Mouse (Mus musculus): ENCODE measurements around the gene Fbxw21.

DNA sequence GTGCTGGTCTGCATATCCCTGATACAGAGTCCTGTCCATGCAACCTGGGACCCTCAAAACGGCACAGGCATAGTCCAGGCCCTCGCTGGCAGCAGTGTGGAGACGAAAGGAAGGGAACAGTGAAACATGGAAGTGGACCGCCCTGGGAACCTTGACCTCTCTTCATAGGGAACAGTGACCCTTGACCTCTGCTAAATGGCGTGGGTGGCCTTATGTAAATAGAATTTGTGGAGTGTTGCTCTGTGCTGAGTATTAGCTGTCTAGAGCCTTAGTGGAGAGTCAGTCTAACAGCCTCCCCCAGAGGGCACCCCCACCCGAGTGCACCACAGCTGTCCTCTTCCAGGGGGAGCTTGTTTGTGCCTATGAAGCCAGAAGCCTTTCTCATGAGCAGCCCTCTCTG is 69.0 kb downstream of the Fbxw21 start:
- TF ChIP-seq CTCF (IDR thresholded peaks at IDR 0.05; ENCODE audit: low read depth, low read length) (0 out of 2 replicates have a peak, but pooled peaks have one; percentile 9), POLR2A (IDR thresholded peaks at IDR 0.05; ENCODE audit: extremely low read depth, insufficient read depth, low read length) (no peak)
